Mouse (Mus musculus) neural tube, embryonic 15.5 days (tissue): ENCODE data around the gene Ripply2. TPM values are rescaled to one million over a fixed set of nuclear protein-coding genes. Genes with fewer than 3 reads are reported as not detected.

Experiments
- ATAC-seq: fragments of 200-750 bp; cut with Nextera tagmentation; 2 replicates; pipeline ENCODE4 v1.8.0; 2017; ENCODE audit warnings: mild to moderate bottlenecking, moderate TSS enrichment, moderate library complexity; ENCODE audit not compliant: low FRiP score
- H3K27ac ChIP-seq: fragments of 300-500 bp; sonication (generic); replicated peaks from 2 replicates; pipeline ENCODE4 v1.5.1; 2015; ENCODE audit warnings: mild to moderate bottlenecking, inconsistent platforms
- H3K27me3 ChIP-seq: fragments of 300-500 bp; sonication (generic); replicated peaks from 2 replicates; pipeline ENCODE4 v1.6.1; 2015; ENCODE audit warnings: inconsistent platforms
- H3K36me3 ChIP-seq: fragments of 300-500 bp; sonication (generic); 2 replicates; pipeline ENCODE4 v1.6.1; 2015; ENCODE audit warnings: inconsistent platforms
- H3K4me1 ChIP-seq: fragments of 300-500 bp; sonication (generic); 2 replicates; pipeline ENCODE4 v1.6.1; 2015; ENCODE audit warnings: inconsistent platforms
- H3K4me2 ChIP-seq: fragments of 300-500 bp; sonication (generic); 2 replicates; pipeline ENCODE4 v1.6.1; 2015; ENCODE audit warnings: inconsistent platforms, mild to moderate bottlenecking, moderate library complexity
- H3K4me3 ChIP-seq: fragments of 300-500 bp; sonication (generic); replicated peaks from 2 replicates; pipeline ENCODE4 v1.5.1; 2015; ENCODE audit warnings: mild to moderate bottlenecking, inconsistent platforms
- H3K9ac ChIP-seq: fragments of 300-500 bp; sonication (generic); replicated peaks from 2 replicates; pipeline ENCODE4 v1.6.1; 2015; ENCODE audit warnings: mild to moderate bottlenecking, inconsistent platforms
- H3K9me3 ChIP-seq: fragments of 300-500 bp; sonication (generic); replicated peaks from 2 replicates; pipeline ENCODE4 v1.6.1; 2016; ENCODE audit warnings: inconsistent platforms
- WGBS: fragments of 180-500 bp; shearing (Covaris S2); methylation state at CpG from one replicate; pipeline ENCODE4 v1.1.7; 2015; ENCODE audit warnings: mixed read lengths; 5-methylcytosine and 5-hydroxymethylcytosine counted together
- polyA plus RNA-seq: library from polyadenylated mRNA; unstranded; fragments of >200 nt; fragmentation: Nextera tagmentation; extraction: Ambion mirVana; gene quantifications from 2 replicates; pipeline ENCODE4 v1.2.1, GENCODE M21; 2015

The Ripply2 gene
- polyA plus RNA-seq, 1 experiment from 2014 or later, result 10.7 TPM

DNA sequence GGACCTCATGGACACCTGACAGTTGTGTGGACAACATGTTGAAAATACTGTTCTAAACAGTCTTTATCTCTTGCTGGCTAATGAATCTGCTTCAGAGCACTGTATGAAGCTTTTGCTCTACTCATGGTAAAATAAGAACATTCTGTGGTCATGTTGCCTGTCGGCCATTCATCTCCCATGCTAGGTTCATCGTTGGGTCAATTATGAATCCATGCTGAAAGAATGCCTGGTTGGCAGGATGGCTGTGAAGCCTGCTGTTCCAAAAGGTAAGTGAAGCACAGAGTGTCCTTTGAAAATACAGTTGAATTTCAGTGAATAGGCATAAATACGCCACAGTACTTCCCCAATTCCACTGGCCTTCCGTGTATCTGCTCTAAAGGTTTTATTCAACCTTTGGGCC, 16.9 kb downstream of the Ripply2 start:
- Histone ChIP-seq H3K4me3 (no peak overlapping the region), H3K9ac (no peak overlapping the region), H3K36me3 (peaks cover 7% of the 10 kb centered on the region; the same call in 1 of the 2 replicates), H3K4me1 (0 out of 2 replicates have a peak, but pooled peaks cover 1% of the 10 kb centered on the region), H3K27ac (no peak overlapping the region), H3K9me3 (no peaks in the 10 kb centered on the region), H3K27me3 (no peaks in the 10 kb centered on the region), H3K4me2 (no peak overlapping the region)
- 85% methylated on average over 4 of the region's 4 CpGs for WGBS
- ATAC-seq, result no peak

DNA sequence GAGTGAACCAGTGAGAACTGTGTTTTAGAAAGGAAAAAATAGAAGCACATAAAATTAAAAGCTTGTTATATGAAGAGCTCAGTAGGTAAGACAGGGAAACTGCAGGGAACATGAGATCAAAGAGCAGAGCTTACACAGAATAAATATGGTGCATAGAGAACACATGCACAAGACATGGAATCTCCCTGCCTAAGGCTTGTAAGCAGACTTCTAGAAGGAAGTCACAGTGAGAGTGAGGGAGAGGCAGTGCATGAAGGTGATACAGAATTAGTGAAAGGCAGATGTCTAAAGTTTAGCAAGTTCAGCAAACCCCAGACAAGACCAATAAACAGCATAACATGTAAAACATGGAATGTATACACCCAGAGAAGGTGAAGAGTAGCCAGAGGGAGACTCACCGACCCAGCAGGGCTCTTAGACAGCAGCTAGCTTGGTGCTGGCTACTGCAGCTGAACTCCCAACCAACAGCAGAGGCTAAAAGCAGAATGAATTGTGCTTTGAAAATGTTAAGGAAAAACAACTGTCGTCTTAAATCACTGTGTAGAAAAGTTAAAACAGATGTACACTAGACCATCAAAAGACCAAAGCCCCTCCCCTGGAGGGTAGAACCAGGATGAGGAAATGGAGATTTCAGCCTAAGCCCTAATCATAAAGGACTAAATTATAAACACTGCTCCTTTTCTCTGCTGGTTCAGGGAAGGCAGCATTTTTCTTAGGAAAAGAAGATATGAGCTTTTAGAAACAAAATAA, 19.7 kb downstream of the Ripply2 start:
- WGBS, result 80% methylated on average over 2 of the region's 2 CpGs
- no peak for ATAC-seq

DNA sequence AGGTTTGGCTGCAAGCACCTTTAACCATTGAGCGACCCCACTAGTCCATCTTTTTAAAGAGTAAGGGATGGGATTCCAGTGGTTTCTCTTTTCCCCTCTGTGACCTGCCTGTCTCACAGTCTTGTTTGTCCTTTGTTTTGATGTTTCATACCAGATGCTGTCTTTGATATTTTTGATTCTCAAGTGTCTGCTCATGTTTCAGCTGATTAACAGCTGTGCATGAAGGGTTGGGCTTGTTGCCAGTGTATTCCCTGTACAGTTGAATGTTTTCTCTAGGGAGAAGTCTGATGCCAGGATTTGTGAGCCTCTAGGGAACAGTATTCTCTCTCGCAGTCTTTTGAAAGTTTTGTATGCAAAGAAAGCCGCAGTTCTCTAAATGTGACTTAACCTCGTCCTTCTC, 34.1 kb downstream of the Ripply2 start:
- Histone ChIP-seq H3K4me2 (no peak overlapping the region), H3K4me1 (no peaks in the 10 kb centered on the region), H3K27me3 (no peaks in the 10 kb centered on the region), H3K36me3 (peaks cover 29% of the 10 kb centered on the region), H3K9ac (no peak overlapping the region), H3K9me3 (no peaks in the 10 kb centered on the region), H3K27ac (no peak overlapping the region), H3K4me3 (no peak overlapping the region)
- WGBS, result 49% methylated on average over 4 of the region's 4 CpGs
- ATAC-seq, result no peak

More for the DNA sequence above, 19.7 kb downstream of the Ripply2 start:
- H3K9me3 ChIP-seq, result no peaks in the 10 kb centered on the region
- H3K9ac ChIP-seq, result no peak overlapping the region
- H3K4me2 ChIP-seq, result no peak overlapping the region
- H3K4me1 ChIP-seq, result no peaks in the 10 kb centered on the region
- no peaks in the 10 kb centered on the region for H3K27me3 ChIP-seq
- no peak overlapping the region for H3K27ac ChIP-seq
- no peak overlapping the region for H3K4me3 ChIP-seq
- H3K36me3 ChIP-seq, result peaks cover 3% of the 10 kb centered on the region; the same call in 1 of the 2 replicates

GRCm38 (mm10) chr9:87055547-87056235, 40.4 kb downstream of the Ripply2 start:
- H3K27ac ChIP-seq, result no peak overlapping the region
- WGBS, result 93% methylated on average over 11 of the region's 11 CpGs
- no peaks in the 10 kb centered on the region for H3K4me1 ChIP-seq
- H3K36me3 ChIP-seq, result peaks cover 36% of the 10 kb centered on the region
- H3K9ac ChIP-seq, result no peak overlapping the region
- no peaks in the 10 kb centered on the region for H3K9me3 ChIP-seq
- no peaks in the 10 kb centered on the region for H3K27me3 ChIP-seq
- no peak overlapping the region for H3K4me2 ChIP-seq
- no peak for ATAC-seq
- no peak overlapping the region for H3K4me3 ChIP-seq

DNA sequence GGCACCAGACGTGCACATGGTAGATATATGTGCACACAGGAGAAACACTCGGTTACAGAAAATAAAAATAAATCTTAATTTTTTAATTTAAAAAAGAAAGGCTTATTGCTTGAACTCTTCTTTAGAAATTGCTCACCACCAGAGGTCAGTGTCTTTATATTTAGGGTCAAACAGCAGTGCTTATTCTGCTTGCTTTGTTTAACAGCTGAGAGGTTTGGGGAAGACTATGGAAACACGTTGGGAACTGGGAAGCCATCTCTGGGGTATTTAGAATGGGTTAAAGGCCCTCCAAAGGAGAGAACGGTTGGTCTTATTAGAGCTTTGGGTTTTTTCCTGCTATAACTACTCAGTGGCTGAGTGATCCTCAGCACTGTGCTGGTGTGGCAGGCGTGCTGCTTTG, 47.0 kb downstream of the Ripply2 start:
- peaks cover 64% of the 10 kb centered on the region for H3K36me3 ChIP-seq
- 74% methylated on average over 5 of the region's 5 CpGs for WGBS

GRCm38 (mm10) chr9:87068160-87068559, 52.8 kb downstream of the Ripply2 start:
- no peaks in the 10 kb centered on the region for H3K27me3 ChIP-seq
- H3K27ac ChIP-seq, result no peak overlapping the region
- no peak for ATAC-seq
- H3K4me1 ChIP-seq, result no peaks in the 10 kb centered on the region
- no peaks in the 10 kb centered on the region for H3K9me3 ChIP-seq
- no peak overlapping the region for H3K4me3 ChIP-seq
- no peak overlapping the region for H3K9ac ChIP-seq
- 90% methylated on average over 1 of the region's 1 CpGs for whole genome bisulfite sequencing
- peaks cover 54% of the 10 kb centered on the region for H3K36me3 ChIP-seq
- no peak overlapping the region for H3K4me2 ChIP-seq

More for the DNA sequence above, 47.0 kb downstream of the Ripply2 start:
- Histone ChIP-seq H3K4me3 (no peak overlapping the region), H3K9ac (no peak overlapping the region), H3K27me3 (no peaks in the 10 kb centered on the region), H3K27ac (no peak overlapping the region), H3K4me1 (no peaks in the 10 kb centered on the region), H3K4me2 (no peak overlapping the region), H3K9me3 (no peaks in the 10 kb centered on the region)
- no peak for ATAC-seq

Other genes starting within 250 kb of the Ripply2 start
- 164 and 185 TPM in 2 replicates for gene Snap91, start 134.9 kb upstream of the Ripply2 start, polyA plus RNA-seq
- 59.6 and 62.3 TPM in 2 replicates for gene Cyb5r4, start 6.5 kb downstream of the Ripply2 start, polyA plus RNA-seq
- gene Mrap2, start 128.8 kb downstream of the Ripply2 start, polyA plus RNA-seq, result 3.2 and 3.8 TPM in 2 replicates
- gene Cep162, start 240.0 kb downstream of the Ripply2 start, polyA plus RNA-seq, result 5.5 and 5.6 TPM in 2 replicates